Mouse (Mus musculus): ENCODE results near the gene Dapk2. TPM values are rescaled to one million over a fixed set of nuclear protein-coding genes. Genes with fewer than 3 reads are reported as not detected.
A peak's percentile ranks its signal among the peaks of the same experiment; 100 is the strongest.

The Dapk2 gene
- polyA plus RNA-seq, 1 experiment, result 10.8 TPM

- H3K9me3 ChIP-seq (ENCODE audit: control insufficient read depth, low read length), result no peaks in the 10 kb centered on the region
- no peak overlapping the region for H3K4me3 ChIP-seq (replicated peaks)
- H3K4me1 ChIP-seq (ENCODE audit: control insufficient read depth), result peaks cover 77% of the 10 kb centered on the region
- TF ChIP-seq TAL1 (IDR thresholded peaks at IDR 0.05; ENCODE audit: low read length) (no peak), GATA1 (IDR thresholded peaks at IDR 0.05; ENCODE audit: low read length) (no peak)
- peaks cover 66% of the 10 kb centered on the region for H3K36me3 ChIP-seq (ENCODE audit: control insufficient read depth)
- no peaks in the 10 kb centered on the region for H3K27me3 ChIP-seq (ENCODE audit: control insufficient read depth)
Observed at GRCm38 (mm10) chr9:66211420-66211819, 53.4 kb downstream of the Dapk2 start.

DNA sequence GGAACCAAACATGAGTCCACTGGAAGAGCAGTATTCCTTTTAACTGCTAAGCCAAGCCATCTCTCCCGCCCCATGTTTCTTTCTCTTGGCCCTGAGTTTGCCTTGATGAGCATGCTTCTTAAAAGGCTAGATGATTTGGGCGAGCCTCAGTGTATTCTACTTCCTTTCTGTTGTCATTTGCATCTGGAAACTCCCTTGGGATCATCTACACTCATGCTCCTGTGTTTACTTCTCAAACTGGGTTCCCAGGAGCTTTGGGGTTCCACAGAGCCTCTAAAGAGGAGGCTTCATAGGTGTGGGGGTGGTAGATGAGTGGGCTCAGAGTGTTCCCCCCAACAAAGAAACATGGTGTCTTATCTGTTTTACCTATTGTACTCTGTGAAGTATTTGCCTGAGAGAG is 54.1 kb downstream of the Dapk2 start:
- H3K27me3 ChIP-seq (ENCODE audit: control insufficient read depth), result no peaks in the 10 kb centered on the region
- peaks cover 75% of the 10 kb centered on the region for H3K4me1 ChIP-seq (ENCODE audit: control insufficient read depth)
- H3K4me3 ChIP-seq (replicated peaks), result no peak overlapping the region
- no peak for TF ChIP-seq GATA1 (IDR thresholded peaks at IDR 0.05; ENCODE audit: low read length)
- TF ChIP-seq TAL1 (IDR thresholded peaks at IDR 0.05; ENCODE audit: low read length), result no peak
- peaks cover 63% of the 10 kb centered on the region for H3K36me3 ChIP-seq (ENCODE audit: control insufficient read depth)
- H3K9me3 ChIP-seq (ENCODE audit: control insufficient read depth, low read length), result no peaks in the 10 kb centered on the region

DNA sequence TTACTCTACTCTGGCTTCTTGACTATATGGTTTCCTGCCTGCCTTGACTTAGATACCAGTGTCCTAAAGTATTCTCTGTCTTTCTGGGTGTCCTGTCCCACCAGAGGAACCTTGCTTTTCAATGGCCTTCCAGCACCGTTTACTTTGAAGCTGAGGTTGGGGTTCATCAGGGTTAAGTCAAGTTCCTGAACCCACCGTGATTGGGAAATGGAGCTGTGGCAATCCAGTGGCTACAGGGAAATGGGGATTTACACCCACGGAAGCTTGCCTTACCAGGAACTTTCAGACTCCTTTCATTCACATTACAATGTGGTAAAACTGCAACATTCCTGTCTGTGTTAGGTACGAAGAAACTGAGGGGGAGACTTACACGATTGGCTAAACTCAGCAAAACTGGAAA is 54.8 kb downstream of the Dapk2 start:
- Histone ChIP-seq H3K4me3 (replicated peaks) (peak overlapping the region; percentile 49), H3K27me3 (ENCODE audit: control insufficient read depth) (no peaks in the 10 kb centered on the region), H3K36me3 (ENCODE audit: control insufficient read depth) (peaks cover 58% of the 10 kb centered on the region), H3K9me3 (ENCODE audit: control insufficient read depth, low read length) (no peaks in the 10 kb centered on the region), H3K4me1 (ENCODE audit: control insufficient read depth) (peaks cover 78% of the 10 kb centered on the region)
- TF ChIP-seq GATA1 (IDR thresholded peaks at IDR 0.05; ENCODE audit: low read length), result no peak
- no peak for TF ChIP-seq TAL1 (IDR thresholded peaks at IDR 0.05; ENCODE audit: low read length)

DNA sequence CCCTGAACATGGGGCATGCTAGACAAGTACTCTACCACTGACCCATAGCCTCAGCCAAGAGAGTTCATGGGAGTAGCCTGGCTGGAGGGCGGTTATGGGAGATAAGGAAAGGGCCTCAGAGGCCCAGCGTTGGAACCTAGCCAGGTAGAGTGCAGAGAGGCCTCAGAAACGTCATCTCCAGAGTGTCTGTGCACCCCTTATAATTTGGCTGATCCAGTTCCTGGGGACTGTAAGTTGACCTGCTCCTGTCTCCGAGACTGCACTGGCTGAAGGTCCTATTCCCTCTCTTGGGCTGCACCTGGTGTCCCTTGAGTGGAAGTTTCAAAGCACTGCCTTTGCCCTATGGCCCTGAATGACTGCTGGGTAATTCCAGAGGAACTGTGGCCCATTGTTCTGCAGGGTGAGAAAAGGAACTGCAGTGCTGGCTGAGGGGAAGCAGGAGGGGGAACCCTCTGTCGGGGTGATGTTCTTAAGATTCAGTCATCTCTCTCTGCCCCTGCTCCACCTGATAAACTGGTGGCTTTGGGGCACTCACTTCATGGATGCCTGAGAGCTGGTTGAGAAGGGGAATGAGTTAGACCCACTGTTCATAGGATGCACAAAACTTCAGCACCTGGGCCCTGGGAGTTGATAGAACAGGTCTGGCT is 55.5 kb downstream of the Dapk2 start:
- H3K36me3 ChIP-seq (ENCODE audit: control insufficient read depth), result peaks cover 62% of the 10 kb centered on the region
- peaks cover 82% of the 10 kb centered on the region for H3K4me1 ChIP-seq (ENCODE audit: control insufficient read depth)
- TF ChIP-seq GATA1 (IDR thresholded peaks at IDR 0.05; ENCODE audit: low read length) (peak; percentile 42; the same call in 1 of the 2 replicates), TAL1 (IDR thresholded peaks at IDR 0.05; ENCODE audit: low read length) (no peak)
- peak overlapping the region; percentile 49 for H3K4me3 ChIP-seq (replicated peaks)
- H3K27me3 ChIP-seq (ENCODE audit: control insufficient read depth), result no peaks in the 10 kb centered on the region
- no peaks in the 10 kb centered on the region for H3K9me3 ChIP-seq (ENCODE audit: control insufficient read depth, low read length)

GRCm38 (mm10) chr9:66215551-66215950 is 57.5 kb downstream of the Dapk2 start:
- H3K27me3 ChIP-seq (ENCODE audit: control insufficient read depth), result no peaks in the 10 kb centered on the region
- TF ChIP-seq GATA1 (IDR thresholded peaks at IDR 0.05; ENCODE audit: low read length), result no peak
- no peak for TF ChIP-seq TAL1 (IDR thresholded peaks at IDR 0.05; ENCODE audit: low read length)
- peaks cover 82% of the 10 kb centered on the region for H3K4me1 ChIP-seq (ENCODE audit: control insufficient read depth)
- peaks cover 62% of the 10 kb centered on the region for H3K36me3 ChIP-seq (ENCODE audit: control insufficient read depth)
- H3K9me3 ChIP-seq (ENCODE audit: control insufficient read depth, low read length), result no peaks in the 10 kb centered on the region
- H3K4me3 ChIP-seq (replicated peaks), result no peak overlapping the region

- Histone ChIP-seq H3K9me3 (ENCODE audit: control insufficient read depth, low read length) (no peaks in the 10 kb centered on the region), H3K36me3 (ENCODE audit: control insufficient read depth) (peaks cover 68% of the 10 kb centered on the region), H3K27me3 (ENCODE audit: control insufficient read depth) (no peaks in the 10 kb centered on the region), H3K4me3 (replicated peaks) (no peak overlapping the region), H3K4me1 (ENCODE audit: control insufficient read depth) (peaks cover 66% of the 10 kb centered on the region)
- TF ChIP-seq GATA1 (IDR thresholded peaks at IDR 0.05; ENCODE audit: low read length) (no peak), TAL1 (IDR thresholded peaks at IDR 0.05; ENCODE audit: low read length) (no peak)
Observed at GRCm38 (mm10) chr9:66217970-66218369, 59.9 kb downstream of the Dapk2 start.

- Histone ChIP-seq H3K36me3 (ENCODE audit: control insufficient read depth) (peaks cover 73% of the 10 kb centered on the region), H3K27me3 (ENCODE audit: control insufficient read depth) (no peaks in the 10 kb centered on the region), H3K4me3 (replicated peaks) (no peak overlapping the region), H3K9me3 (ENCODE audit: control insufficient read depth, low read length) (no peaks in the 10 kb centered on the region), H3K4me1 (ENCODE audit: control insufficient read depth) (peaks cover 54% of the 10 kb centered on the region)
- TF ChIP-seq GATA1 (IDR thresholded peaks at IDR 0.05; ENCODE audit: low read length) (no peak), TAL1 (IDR thresholded peaks at IDR 0.05; ENCODE audit: low read length) (no peak)
Observed at GRCm38 (mm10) chr9:66218917-66219725, 61.1 kb downstream of the Dapk2 start.

DNA sequence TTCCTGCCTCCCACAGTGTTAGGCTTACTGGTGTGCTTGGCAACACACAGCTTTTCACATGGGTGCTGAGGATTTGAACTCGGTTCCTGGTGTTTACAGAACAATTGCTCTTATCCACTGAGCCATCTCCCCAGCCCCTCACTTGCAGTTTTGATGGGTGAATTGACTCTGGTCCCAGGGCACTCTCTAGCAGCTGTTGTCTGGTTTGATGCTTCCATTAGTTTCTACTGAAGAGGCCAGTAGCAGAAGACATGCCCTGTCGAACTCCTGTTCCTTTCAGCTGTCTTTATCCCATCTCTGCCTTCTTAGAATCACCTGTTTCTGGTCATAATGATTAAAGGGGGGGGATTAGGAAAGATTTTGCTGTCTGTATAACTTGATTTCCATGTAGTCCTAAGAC is 65.8 kb downstream of the Dapk2 start:
- H3K36me3 ChIP-seq (ENCODE audit: control insufficient read depth), result peaks cover 85% of the 10 kb centered on the region
- H3K4me3 ChIP-seq (replicated peaks), result no peak overlapping the region
- TF ChIP-seq GATA1 (IDR thresholded peaks at IDR 0.05; ENCODE audit: low read length), result no peak
- no peaks in the 10 kb centered on the region for H3K27me3 ChIP-seq (ENCODE audit: control insufficient read depth)
- no peaks in the 10 kb centered on the region for H3K9me3 ChIP-seq (ENCODE audit: control insufficient read depth, low read length)
- H3K4me1 ChIP-seq (ENCODE audit: control insufficient read depth), result peaks cover 37% of the 10 kb centered on the region

DNA sequence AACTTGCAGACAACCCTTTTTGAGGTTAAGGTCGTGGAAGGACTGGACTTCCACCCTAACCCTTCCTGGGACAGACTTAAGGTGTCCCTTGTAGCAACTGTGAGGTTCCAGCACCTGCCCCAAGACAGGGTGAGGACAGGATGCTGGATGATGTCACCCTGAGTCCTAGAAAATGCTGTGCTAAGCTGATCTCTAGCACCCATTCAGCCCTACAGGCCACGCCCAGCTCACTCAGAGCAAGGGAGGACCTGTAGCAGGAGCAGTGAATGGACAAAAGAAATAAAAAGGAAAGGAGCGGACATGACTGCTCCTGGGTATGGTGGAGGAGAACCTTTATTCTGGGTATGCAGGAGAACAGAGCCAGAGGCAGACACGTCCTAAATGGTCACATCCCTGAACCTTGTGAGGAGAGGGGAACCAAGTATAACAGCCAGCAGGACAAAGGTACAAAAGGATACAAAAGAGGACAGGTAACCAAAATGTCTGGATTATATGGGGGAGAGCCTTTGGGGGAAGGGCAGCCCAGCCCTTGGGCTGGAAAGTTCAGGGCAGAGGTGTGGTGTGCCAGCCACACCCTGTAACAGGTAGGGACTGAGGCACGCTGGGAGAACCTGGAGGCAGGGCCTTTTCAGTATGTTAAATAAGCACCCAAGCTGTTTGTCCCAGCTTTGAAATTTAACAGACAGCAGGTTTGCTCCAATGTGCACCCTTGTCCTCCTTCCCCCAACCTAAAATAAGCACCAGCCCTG is 67.9 kb downstream of the Dapk2 start:
- peaks cover 83% of the 10 kb centered on the region for H3K36me3 ChIP-seq (ENCODE audit: control insufficient read depth)
- H3K4me1 ChIP-seq (ENCODE audit: control insufficient read depth), result peaks cover 25% of the 10 kb centered on the region
- no peaks in the 10 kb centered on the region for H3K9me3 ChIP-seq (ENCODE audit: control insufficient read depth, low read length)
- no peak overlapping the region for H3K4me3 ChIP-seq (replicated peaks)
- no peaks in the 10 kb centered on the region for H3K27me3 ChIP-seq (ENCODE audit: control insufficient read depth)
- no peak for TF ChIP-seq GATA1 (IDR thresholded peaks at IDR 0.05; ENCODE audit: low read length)
- no peak for TF ChIP-seq TAL1 (IDR thresholded peaks at IDR 0.05; ENCODE audit: low read length)
